Mouse (Mus musculus) urinary bladder, postnatal 36 days (tissue): ENCODE measurements around the gene Rpl19.

Source experiments
- DNase-seq, 2 experiments: peaks; one replicate each; pipeline ENCODE4 v3.0.0; 2022; ENCODE audit warnings: low spot score in 2 of 2, mixed read lengths in 1 of 2

Rpl19 gene

GRCm38 (mm10) chr11:98026570-98027296 is at the start of gene Rpl19:
Rpl19 (plus strand) TSS chr11:98026710.
- DNase-seq, result peak; percentile 87 to 93

GRCm38 (mm10) chr11:97977797-97978196 is 48.7 kb upstream of the Rpl19 start:
- no peak for DNase-seq

- DNase-seq, result no peak
Measured at GRCm38 (mm10) chr11:97978392-97978791, 48.1 kb upstream of the Rpl19 start.

- DNase-seq, result no peak
Measured at GRCm38 (mm10) chr11:97979824-97980495, 46.5 kb upstream of the Rpl19 start.

GRCm38 (mm10) chr11:97980531-97980966 is 46.0 kb upstream of the Rpl19 start:
- no peak for DNase-seq

GRCm38 (mm10) chr11:97982721-97983120 is 43.8 kb upstream of the Rpl19 start:
- no peak for DNase-seq

- DNase-seq, result no peak
Measured at GRCm38 (mm10) chr11:97983506-97983905, 43.0 kb upstream of the Rpl19 start.

GRCm38 (mm10) chr11:97983983-97984382 is 42.5 kb upstream of the Rpl19 start:
- DNase-seq, result no peak

GRCm38 (mm10) chr11:97985727-97986677 is 40.5 kb upstream of the Rpl19 start, which contains the start of gene Plxdc1:
Plxdc1 (minus strand) TSS chr11:97986444.
- DNase-seq, result peak; percentile 35 to 37

- no peak for DNase-seq
Measured at GRCm38 (mm10) chr11:97986738-97987465, 39.6 kb upstream of the Rpl19 start.

GRCm38 (mm10) chr11:97987551-97988526 is 38.7 kb upstream of the Rpl19 start:
- DNase-seq, result peak; percentile 95 to 96

GRCm38 (mm10) chr11:97988530-97989096 is 37.9 kb upstream of the Rpl19 start:
- peak; percentile 75 to 86 for DNase-seq

- DNase-seq, result peak; percentile 75 to 80
Measured at GRCm38 (mm10) chr11:97994539-97995100, 31.9 kb upstream of the Rpl19 start.

GRCm38 (mm10) chr11:97995564-97996288 is 30.8 kb upstream of the Rpl19 start, which contains the start of gene Arl5c:
Arl5c (minus strand) TSS chr11:97996181.
- DNase-seq, result peak in 1 of 2 experiments; percentile 30

- no peak for DNase-seq
Measured at GRCm38 (mm10) chr11:97996691-97997090, 29.8 kb upstream of the Rpl19 start.

- no peak for DNase-seq
Measured at GRCm38 (mm10) chr11:97997387-97997960, 29.0 kb upstream of the Rpl19 start.

GRCm38 (mm10) chr11:97998074-97998793 is 28.3 kb upstream of the Rpl19 start:
- DNase-seq, result no peak
